Mouse (Mus musculus) MEL (cell line): ENCODE results near the gene Zswim9.

ENCODE experiments used
- CHD1 ChIP-seq: IDR thresholded peaks from 2 replicates; pipeline ENCODE4 v1.6.1; 2012; ENCODE audit warnings: low read depth, mild to moderate bottlenecking, inconsistent platforms, low read length, improper control_type of control experiment
- CTCF ChIP-seq, 3 experiments: IDR thresholded peaks in 2 of 3; conservative IDR thresholded peaks in 1 of 3; 2 replicates each; pipeline ENCODE4 v1.5.1; 2011 to 2012; ENCODE audit warnings: low read length in 3 of 3, low read depth in 2 of 3, mild to moderate bottlenecking in 2 of 3, improper control_type of control experiment in 1 of 3, inconsistent platforms in 1 of 3, mixed read lengths in 1 of 3, moderate library complexity in 1 of 3; ENCODE audit not compliant: control insufficient read depth in 1 of 3, insufficient read depth in 1 of 3, poor library complexity in 1 of 3, severe bottlenecking in 1 of 3
- KAT2A ChIP-seq: conservative IDR thresholded peaks from 2 replicates; pipeline ENCODE4 v1.6.1; 2012; ENCODE audit warnings: low read depth, low read length, improper control_type of control experiment, inconsistent platforms
- MXI1 ChIP-seq: IDR thresholded peaks from 2 replicates; pipeline ENCODE4 v1.6.1; 2011; ENCODE audit warnings: mild to moderate bottlenecking, low read depth, low read length, improper control_type of control experiment
- UBTF ChIP-seq: IDR thresholded peaks from 2 replicates; pipeline ENCODE4 v1.6.1; 2012; ENCODE audit warnings: low read depth, mild to moderate bottlenecking, inconsistent platforms, low read length, improper control_type of control experiment, moderate library complexity, borderline replicate concordance; ENCODE audit not compliant: insufficient read depth
- USF1 ChIP-seq: IDR thresholded peaks from 2 replicates; pipeline ENCODE4 v1.6.1; 2014; ENCODE audit warnings: low read depth, mild to moderate bottlenecking, inconsistent platforms, low read length, improper control_type of control experiment, moderate library complexity
- USF2 ChIP-seq, 2 experiments: IDR thresholded peaks; 2 replicates each; pipeline ENCODE4 v1.6.1; 2011 to 2012; ENCODE audit warnings: improper control_type of control experiment in 2 of 2, low read length in 2 of 2, borderline replicate concordance in 1 of 2, inconsistent platforms in 1 of 2, low read depth in 1 of 2, mild to moderate bottlenecking in 1 of 2; ENCODE audit not compliant: insufficient read depth in 1 of 2

GRCm38 (mm10) chr7:13212720-13213119, 65.8 kb downstream of the Zswim9 start, which contains the start of gene Vmn1r89:
- TF ChIP-seq USF1 (no peak), CTCF (IDR thresholded peaks at IDR 0.05 in 2 of 3, conservative IDR thresholded peaks at IDR 0.05 in 1 of 3; ENCODE audit: control insufficient read depth in 1 of 3, insufficient read depth in 1 of 3, low read depth in 2 of 3, low read length in 3 of 3, poor library complexity in 1 of 3, severe bottlenecking in 1 of 3) (no peak), UBTF (no peak), KAT2A (no peak), CHD1 (no peak), USF2 (IDR thresholded peaks at IDR 0.05; ENCODE audit: borderline replicate concordance in 1 of 2, insufficient read depth in 1 of 2, low read depth in 1 of 2, low read length in 2 of 2) (no peak), MXI1 (no peak)
